Mouse (Mus musculus): ENCODE data around the gene Padi4. TPM values are rescaled to one million over a fixed set of nuclear protein-coding genes. Genes with fewer than 3 reads are reported as not detected.

The Padi4 gene
- total RNA-seq, 2 experiments from 2014 or later, result not detected

- DNase-seq (ENCODE audit: low spot score in 2 of 2), result peak; percentile 66 to 73
Measured at GRCm38 (mm10) chr4:140788983-140789382, 14.9 kb upstream of the Padi4 start.

- no peak for DNase-seq (ENCODE audit: low spot score in 2 of 2)
Measured at GRCm38 (mm10) chr4:140788264-140788663, 14.2 kb upstream of the Padi4 start.

- DNase-seq (ENCODE audit: low spot score in 2 of 2), result no peak
Measured at GRCm38 (mm10) chr4:140787414-140787813, 13.4 kb upstream of the Padi4 start.

GRCm38 (mm10) chr4:140785217-140785616, 11.2 kb upstream of the Padi4 start:
- no peak for DNase-seq (ENCODE audit: low spot score in 2 of 2)

- no peak for DNase-seq (ENCODE audit: low spot score in 2 of 2)
Measured at GRCm38 (mm10) chr4:140784292-140784945, 10.4 kb upstream of the Padi4 start.

- DNase-seq (ENCODE audit: low spot score in 2 of 2), result no peak
Measured at GRCm38 (mm10) chr4:140782821-140783220, 8.8 kb upstream of the Padi4 start.

- no peak for DNase-seq (ENCODE audit: low spot score in 2 of 2)
Measured at GRCm38 (mm10) chr4:140780507-140780906, 6.5 kb upstream of the Padi4 start.

GRCm38 (mm10) chr4:140779803-140780397, 5.9 kb upstream of the Padi4 start:
- DNase-seq (ENCODE audit: low spot score in 2 of 2), result no peak

- DNase-seq (ENCODE audit: low spot score in 2 of 2), result no peak
Measured at GRCm38 (mm10) chr4:140776623-140777022, 2.6 kb upstream of the Padi4 start.

GRCm38 (mm10) chr4:140775876-140776275, 1.8 kb upstream of the Padi4 start:
- no peak for DNase-seq (ENCODE audit: low spot score in 2 of 2)

GRCm38 (mm10) chr4:140774893-140775292, 857 bp upstream of the Padi4 start:
- no peak for DNase-seq (ENCODE audit: low spot score in 2 of 2)

GRCm38 (mm10) chr4:140771091-140771490, 2.9 kb downstream of the Padi4 start:
- DNase-seq (ENCODE audit: low spot score in 2 of 2), result no peak

- no peak for DNase-seq (ENCODE audit: low spot score in 2 of 2)
Measured at GRCm38 (mm10) chr4:140770433-140770832, 3.6 kb downstream of the Padi4 start.

- DNase-seq (ENCODE audit: low spot score in 2 of 2), result no peak
Measured at GRCm38 (mm10) chr4:140768973-140769372, 5.1 kb downstream of the Padi4 start.

GRCm38 (mm10) chr4:140765936-140766335, 8.1 kb downstream of the Padi4 start:
- DNase-seq (ENCODE audit: low spot score in 2 of 2), result no peak

GRCm38 (mm10) chr4:140763158-140763557, 10.9 kb downstream of the Padi4 start:
- peak; percentile 27 to 32 for DNase-seq (ENCODE audit: low spot score in 2 of 2)

GRCm38 (mm10) chr4:140761601-140762000, 12.4 kb downstream of the Padi4 start:
- no peak for DNase-seq (ENCODE audit: low spot score in 2 of 2)

- DNase-seq (ENCODE audit: low spot score in 2 of 2), result no peak
Measured at GRCm38 (mm10) chr4:140755811-140756210, 18.2 kb downstream of the Padi4 start.

- no peak for DNase-seq (ENCODE audit: low spot score in 2 of 2)
Measured at GRCm38 (mm10) chr4:140753366-140753765, 20.7 kb downstream of the Padi4 start.

- no peak for DNase-seq (ENCODE audit: low spot score in 2 of 2)
Measured at GRCm38 (mm10) chr4:140750328-140750727, 23.7 kb downstream of the Padi4 start.

GRCm38 (mm10) chr4:140747978-140748377, 26.1 kb downstream of the Padi4 start:
- no peak for DNase-seq (ENCODE audit: low spot score in 2 of 2)

GRCm38 (mm10) chr4:140744654-140745053, 29.4 kb downstream of the Padi4 start:
- peak; percentile 66 to 70 for DNase-seq (ENCODE audit: low spot score in 2 of 2)

GRCm38 (mm10) chr4:140743086-140743485, 30.9 kb downstream of the Padi4 start:
- DNase-seq (ENCODE audit: low spot score in 2 of 2), result no peak
